Mouse (Mus musculus): Measurements from ENCODE around the gene Cfap36.
A peak's percentile ranks its signal among the peaks of the same experiment; 100 is the strongest.

Gene Cfap36

GRCm38 (mm10) chr11:29180657-29181056 is 66.6 kb downstream of the Cfap36 start:
- DNase-seq (ENCODE audit: low read depth, low spot score): peak; percentile 19

GRCm38 (mm10) chr11:29179319-29179718 is 67.9 kb downstream of the Cfap36 start:
- no peak for DNase-seq (ENCODE audit: low read depth, low spot score)

- DNase-seq (ENCODE audit: low read depth, low spot score): peak; percentile 9
Measured at GRCm38 (mm10) chr11:29173706-29174436, 73.3 kb downstream of the Cfap36 start.

- peak; percentile 86 for DNase-seq (ENCODE audit: low read depth, low spot score)
Measured at GRCm38 (mm10) chr11:29173125-29173631, 74.0 kb downstream of the Cfap36 start.

GRCm38 (mm10) chr11:29172563-29173124 is 74.6 kb downstream of the Cfap36 start, which contains the start of gene Ppp4r3b:
TSS of gene Ppp4r3b (plus strand) at chr11:29172890.
- DNase-seq (ENCODE audit: low read depth, low spot score): peak; percentile 98

- peak; percentile 58 for DNase-seq (ENCODE audit: low read depth, low spot score)
Measured at GRCm38 (mm10) chr11:29171959-29172391, 75.2 kb downstream of the Cfap36 start.

Data from 3T3-L1 (cell line).